Mouse (Mus musculus) layer of hippocampus, postnatal 25 days (tissue): ENCODE data around the gene Fgfr1op. TPM values are rescaled to one million over a fixed set of nuclear protein-coding genes. Genes with fewer than 3 reads are reported as not detected.
"Not testable (repeated sequence)": the region's sequence is repeated elsewhere in the genome, so short reads cannot be mapped to it uniquely, and the experiment has no call there.

Experiments used
- DNase-seq, 2 experiments: peaks; one replicate each; pipeline ENCODE4 v3.0.0; 2022; ENCODE audit warnings: mixed read lengths in 2 of 2, low spot score in 1 of 2; ENCODE audit errors: extremely low spot score in 1 of 2
- total RNA-seq, 2 experiments: library from RNA; stranded (reverse); gene quantifications; 2 replicates each; pipeline ENCODE4 v1.2.3; 2021

Gene Fgfr1op
- total RNA-seq = 10 to 100 TPM; 15.3 to 15.7 TPM

GRCm38 (mm10) chr17:8164701-8165607 is at the start of gene Fgfr1op:
TSS of gene Fgfr1op (plus strand) at chr17:8165501.
- DNase-seq = peak in 1 of 2 experiments; percentile 85

GRCm38 (mm10) chr17:8116378-8116777 is 48.9 kb upstream of the Fgfr1op start:
- not testable (repeated sequence) for DNase-seq

GRCm38 (mm10) chr17:8116928-8117327 is 48.4 kb upstream of the Fgfr1op start:
- not testable (repeated sequence) for DNase-seq

- not testable (repeated sequence) for DNase-seq
Measured at GRCm38 (mm10) chr17:8122974-8123373, 42.3 kb upstream of the Fgfr1op start.

GRCm38 (mm10) chr17:8124586-8124985 is 40.7 kb upstream of the Fgfr1op start:
- not testable (repeated sequence) for DNase-seq

GRCm38 (mm10) chr17:8128326-8128993 is 36.8 kb upstream of the Fgfr1op start:
- DNase-seq = not testable (repeated sequence)

GRCm38 (mm10) chr17:8129578-8129977 is 35.7 kb upstream of the Fgfr1op start:
- not testable (repeated sequence) for DNase-seq

- not testable (repeated sequence) for DNase-seq
Measured at GRCm38 (mm10) chr17:8130849-8131248, 34.5 kb upstream of the Fgfr1op start.

- DNase-seq = not testable (repeated sequence)
Measured at GRCm38 (mm10) chr17:8138116-8138515, 27.2 kb upstream of the Fgfr1op start.

GRCm38 (mm10) chr17:8140210-8140609 is 25.1 kb upstream of the Fgfr1op start:
- DNase-seq = not testable (repeated sequence)

GRCm38 (mm10) chr17:8143802-8144673 is 21.3 kb upstream of the Fgfr1op start:
- DNase-seq = not testable (repeated sequence)

- not testable (repeated sequence) for DNase-seq
Measured at GRCm38 (mm10) chr17:8146931-8147330, 18.4 kb upstream of the Fgfr1op start.

GRCm38 (mm10) chr17:8147439-8148316 is 17.6 kb upstream of the Fgfr1op start, which contains the start of the genes Gm49673 and Rnaset2a:
TSS of gene Gm49673 (minus strand) at chr17:8147788.
TSS of gene Rnaset2a (minus strand) at chr17:8148097.
- not testable (repeated sequence) for DNase-seq

GRCm38 (mm10) chr17:8155010-8155409 is 10.3 kb upstream of the Fgfr1op start:
- DNase-seq = not testable (repeated sequence)

GRCm38 (mm10) chr17:8155982-8156381 is 9.3 kb upstream of the Fgfr1op start:
- DNase-seq = not testable (repeated sequence)

GRCm38 (mm10) chr17:8158627-8159026 is 6.7 kb upstream of the Fgfr1op start:
- not testable (repeated sequence) for DNase-seq

- DNase-seq = peak in 1 of 2 experiments; percentile 50
Measured at GRCm38 (mm10) chr17:8160969-8161368, 4.3 kb upstream of the Fgfr1op start.

- DNase-seq = peak in 1 of 2 experiments; percentile 45
Measured at GRCm38 (mm10) chr17:8165608-8165945, 276 bp downstream of the Fgfr1op start.

GRCm38 (mm10) chr17:8165977-8166376 is 676 bp downstream of the Fgfr1op start:
- not testable (repeated sequence) for DNase-seq
